Mouse (Mus musculus): ENCODE data around the gene Dnajc3. TPM values are rescaled to one million over a fixed set of nuclear protein-coding genes. Genes with fewer than 3 reads are reported as not detected.
A peak's percentile ranks its signal among the peaks of the same experiment; 100 is the strongest.

The Dnajc3 gene
- polyA plus RNA-seq, 1 experiment, result 3.5 TPM

DNA sequence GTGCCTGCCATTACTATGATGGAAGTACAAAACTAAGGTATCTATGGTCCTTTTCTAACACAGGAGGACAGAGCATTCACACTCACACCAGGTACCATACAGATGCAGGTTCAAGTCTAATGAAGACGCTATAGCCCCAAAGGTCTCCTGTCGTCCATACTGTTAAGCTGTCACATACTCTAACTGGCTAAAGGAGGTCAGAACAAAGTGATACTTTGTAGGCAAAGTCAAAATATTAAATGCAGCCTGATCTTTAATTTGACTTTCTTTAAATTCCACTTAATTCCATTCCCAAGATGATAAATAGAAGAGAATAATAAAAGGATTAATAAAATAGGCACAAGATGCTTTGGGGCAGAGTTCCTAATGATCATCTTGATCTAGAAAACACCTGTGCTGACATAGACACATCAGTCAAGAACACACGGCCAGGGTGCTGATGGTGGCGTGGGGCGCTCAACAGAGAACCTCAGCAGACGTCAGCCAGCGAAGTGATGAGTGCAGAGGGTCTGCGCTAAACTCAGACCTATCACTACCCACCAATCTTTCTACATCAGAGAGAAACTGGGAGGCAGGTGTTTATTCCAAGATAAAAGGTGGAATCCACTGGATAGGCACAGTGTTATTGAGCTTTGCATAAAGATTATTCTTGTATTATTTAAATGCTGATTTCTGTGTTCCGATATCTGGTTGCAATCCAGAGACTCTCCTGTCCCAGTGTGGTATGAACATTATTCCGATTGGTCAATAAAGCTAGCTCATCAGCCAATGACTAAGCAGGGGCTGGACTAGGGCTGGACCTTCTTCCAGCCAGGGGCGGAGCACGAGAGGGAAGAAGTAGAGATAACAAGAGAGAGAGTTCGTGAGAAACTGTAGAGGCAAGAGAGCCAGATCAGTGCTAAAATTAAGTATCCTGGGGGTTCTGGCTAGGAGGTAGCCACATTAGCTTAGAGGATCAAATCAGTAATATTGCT, 50.0 kb downstream of the Dnajc3 start:
- no peaks in the 10 kb centered on the region for H3K27me3 ChIP-seq (replicated peaks)
- H3K9me3 ChIP-seq, result no peaks in the 10 kb centered on the region
- peaks cover 29% of the 10 kb centered on the region for H3K36me3 ChIP-seq (replicated peaks; ENCODE audit: low read length)
- H3K4me3 ChIP-seq (replicated peaks), result no peak overlapping the region
- TF ChIP-seq FLI1 (IDR thresholded peaks at IDR 0.05; ENCODE audit: low read length) (no peak), GATA1 (IDR thresholded peaks at IDR 0.05; ENCODE audit: borderline replicate concordance, low read length) (no peak)
- peaks cover 15% of the 10 kb centered on the region; the same call in 1 of the 2 replicates for H3K4me1 ChIP-seq

DNA sequence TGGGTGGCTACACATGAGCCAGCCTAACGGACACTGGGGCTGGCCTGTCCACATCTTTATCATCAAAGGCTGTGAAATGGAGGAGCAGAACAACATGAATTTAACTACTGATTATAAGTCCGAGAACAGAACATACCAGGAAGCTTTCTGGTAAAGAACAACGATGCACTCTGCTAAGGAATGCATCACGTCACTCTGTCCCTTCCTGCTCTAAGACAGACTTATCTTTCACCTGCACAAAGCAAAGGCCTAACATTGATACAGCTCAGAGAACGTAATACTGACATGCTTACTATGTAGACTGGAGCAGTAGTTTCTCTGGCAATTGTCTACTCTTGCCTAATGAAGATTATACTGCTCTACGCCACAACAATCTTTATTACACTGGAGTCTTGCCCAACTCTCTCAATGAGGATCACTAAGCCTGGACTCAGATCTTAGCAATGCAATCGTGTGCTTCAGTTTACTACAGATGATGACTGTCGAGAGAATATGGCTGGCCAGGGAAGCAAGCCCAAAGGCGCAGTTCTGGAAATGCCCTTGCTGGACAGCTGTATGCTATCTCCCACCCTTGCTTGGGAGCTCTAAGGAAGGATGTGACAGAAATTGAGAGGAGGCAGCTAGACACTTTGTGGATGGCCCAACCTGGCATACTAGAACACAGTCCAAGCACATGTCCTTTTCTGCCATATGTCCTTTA, 57.6 kb downstream of the Dnajc3 start:
- TF ChIP-seq FLI1 (IDR thresholded peaks at IDR 0.05; ENCODE audit: low read length), result no peak
- no peak for TF ChIP-seq GATA1 (IDR thresholded peaks at IDR 0.05; ENCODE audit: borderline replicate concordance, low read length)

DNA sequence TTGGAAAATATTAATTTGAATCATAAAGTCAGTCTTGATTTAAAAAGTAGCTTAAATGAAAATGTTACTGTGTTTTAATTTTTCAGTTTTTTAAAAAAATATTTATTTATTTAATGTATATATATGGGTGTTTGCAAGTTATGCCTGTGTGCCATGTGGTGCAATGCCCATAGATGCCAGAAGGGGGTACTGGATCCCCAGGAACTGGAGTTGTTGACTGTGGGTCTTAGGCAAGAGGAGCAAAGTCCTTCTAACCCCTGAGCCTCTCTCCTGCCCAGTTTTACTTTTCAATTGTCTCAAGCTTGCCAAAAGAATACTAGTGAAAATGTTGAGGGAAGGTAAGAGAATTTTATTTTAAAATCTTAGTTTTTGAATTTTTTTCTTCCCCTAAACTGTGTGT, 65.5 kb downstream of the Dnajc3 start:
- H3K27me3 ChIP-seq (replicated peaks), result no peaks in the 10 kb centered on the region
- H3K4me3 ChIP-seq (replicated peaks), result no peak overlapping the region
- no peak for TF ChIP-seq FLI1 (IDR thresholded peaks at IDR 0.05; ENCODE audit: low read length)
- TF ChIP-seq GATA1 (IDR thresholded peaks at IDR 0.05; ENCODE audit: borderline replicate concordance, low read length), result no peak
- no peaks in the 10 kb centered on the region for H3K36me3 ChIP-seq (replicated peaks; ENCODE audit: low read length)
- peaks cover 13% of the 10 kb centered on the region; the same call in 1 of the 2 replicates for H3K4me1 ChIP-seq
- H3K9me3 ChIP-seq, result peaks cover 4% of the 10 kb centered on the region; the same call in 1 of the 2 replicates

More for the DNA sequence above, 57.6 kb downstream of the Dnajc3 start:
- H3K36me3 ChIP-seq (replicated peaks; ENCODE audit: low read length), result peaks cover 4% of the 10 kb centered on the region
- H3K27me3 ChIP-seq (replicated peaks), result no peaks in the 10 kb centered on the region
- no peak overlapping the region for H3K4me3 ChIP-seq (replicated peaks)
- H3K9me3 ChIP-seq, result no peaks in the 10 kb centered on the region
- 0 out of 2 replicates have a peak, but pooled peaks cover 3% of the 10 kb centered on the region for H3K4me1 ChIP-seq

DNA sequence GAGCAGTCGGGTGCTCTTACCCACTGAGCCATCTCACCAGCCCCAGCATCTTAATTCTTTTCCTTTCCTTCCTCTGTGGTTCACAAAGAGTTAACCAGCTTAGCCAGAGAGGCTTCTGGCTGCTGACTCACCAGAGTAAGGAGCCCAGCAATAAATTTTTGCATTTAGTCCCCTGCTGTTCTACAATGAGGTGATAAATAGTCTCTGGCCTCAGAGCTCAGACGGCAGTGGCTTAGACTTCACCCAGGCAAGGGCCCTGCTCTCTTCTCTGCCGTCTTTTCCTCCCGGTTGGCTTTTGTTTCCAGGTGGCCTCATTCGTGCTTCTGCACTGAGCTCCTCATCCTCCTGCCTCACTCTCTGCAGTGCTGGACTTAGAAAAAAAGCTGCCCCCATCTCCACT, 68.1 kb downstream of the Dnajc3 start:
- Histone ChIP-seq H3K4me3 (replicated peaks) (peak overlapping the region; percentile 91), H3K4me1 (peaks cover 13% of the 10 kb centered on the region; the same call in 1 of the 2 replicates), H3K36me3 (replicated peaks; ENCODE audit: low read length) (no peaks in the 10 kb centered on the region), H3K9me3 (peaks cover under 1% of the 10 kb centered on the region; the same call in 1 of the 2 replicates), H3K27me3 (replicated peaks) (no peaks in the 10 kb centered on the region)
- no peak for TF ChIP-seq FLI1 (IDR thresholded peaks at IDR 0.05; ENCODE audit: low read length)
- no peak for TF ChIP-seq GATA1 (IDR thresholded peaks at IDR 0.05; ENCODE audit: borderline replicate concordance, low read length)

DNA sequence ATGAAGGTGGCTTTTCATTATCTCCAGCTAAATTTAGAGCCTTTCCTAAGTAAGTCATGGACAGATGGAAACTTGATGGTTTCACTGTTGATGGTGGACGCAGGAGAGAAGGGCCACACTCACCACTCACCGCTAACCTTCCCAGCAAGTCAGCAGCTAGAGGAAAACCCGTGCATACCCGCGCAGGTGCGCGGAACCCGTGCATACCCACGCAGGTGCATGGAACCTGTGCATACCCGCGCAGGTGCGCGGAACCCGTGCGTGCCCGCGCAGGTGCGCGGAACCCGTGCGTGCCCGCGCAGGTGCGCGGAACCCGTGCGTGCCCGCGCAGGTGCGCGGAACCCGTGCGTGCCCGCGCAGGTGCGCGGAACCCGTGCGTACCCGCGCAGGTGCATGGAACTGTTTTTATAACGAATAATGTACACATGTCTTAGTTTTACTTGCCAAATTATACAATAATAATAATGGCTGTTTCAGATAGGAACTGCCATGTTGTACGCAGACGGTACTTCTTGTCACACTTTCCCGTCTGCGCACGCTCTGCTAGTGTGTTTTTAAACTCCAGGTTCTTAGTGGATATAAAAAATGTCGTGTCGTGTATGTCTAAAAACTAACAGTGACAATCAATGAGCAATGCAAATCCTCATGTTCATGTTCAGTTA, 68.8 kb downstream of the Dnajc3 start:
- H3K4me3 ChIP-seq (replicated peaks), result peak overlapping the region; percentile 93
- TF ChIP-seq FLI1 (IDR thresholded peaks at IDR 0.05; ENCODE audit: low read length) (no peak), GATA1 (IDR thresholded peaks at IDR 0.05; ENCODE audit: borderline replicate concordance, low read length) (no peak)
- no peaks in the 10 kb centered on the region for H3K9me3 ChIP-seq
- H3K4me1 ChIP-seq, result peaks cover 13% of the 10 kb centered on the region; the same call in 1 of the 2 replicates
- no peaks in the 10 kb centered on the region for H3K27me3 ChIP-seq (replicated peaks)
- no peaks in the 10 kb centered on the region for H3K36me3 ChIP-seq (replicated peaks; ENCODE audit: low read length)

DNA sequence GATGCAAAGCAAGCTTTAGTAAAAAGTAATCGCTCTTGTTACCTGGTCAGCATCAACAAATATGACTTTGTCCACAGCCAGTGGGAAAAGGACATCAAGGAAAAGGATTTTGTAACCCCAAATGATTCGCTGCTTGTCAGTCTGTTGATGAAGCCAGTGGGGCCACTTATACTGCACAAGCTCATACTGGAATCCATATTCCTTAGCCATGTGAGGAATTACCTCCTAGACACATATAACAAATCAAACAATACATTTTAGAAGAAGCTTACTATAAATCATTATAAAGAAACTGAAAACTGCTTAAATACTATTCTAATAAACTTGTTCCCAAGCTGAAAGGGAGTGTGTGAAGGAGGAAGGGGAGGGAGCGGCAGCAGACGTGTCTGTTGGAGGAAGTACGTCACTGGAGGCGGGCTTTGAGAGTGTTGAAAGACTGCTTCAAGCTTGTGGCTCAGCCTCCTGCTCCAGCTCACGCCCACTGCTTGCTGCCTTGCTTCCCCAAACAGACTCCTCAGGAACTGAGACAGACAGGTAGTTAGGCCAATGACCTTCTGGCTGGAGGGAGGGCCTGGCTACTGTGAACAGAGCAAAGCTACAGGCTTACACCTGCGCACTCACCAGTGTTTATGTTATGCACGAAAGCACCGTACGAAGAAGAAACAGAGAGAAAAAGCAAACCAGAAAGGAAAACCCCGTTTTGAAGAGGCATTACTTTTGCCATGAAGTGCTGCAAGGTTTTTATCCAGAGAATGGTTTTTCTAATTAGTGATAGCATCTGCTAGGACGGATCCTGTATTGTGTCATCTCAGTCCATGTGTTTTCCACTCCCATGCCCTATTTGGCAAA, 69.6 kb downstream of the Dnajc3 start:
- H3K4me3 ChIP-seq (replicated peaks), result peak overlapping the region; percentile 93
- H3K36me3 ChIP-seq (replicated peaks; ENCODE audit: low read length), result no peaks in the 10 kb centered on the region
- peaks cover 13% of the 10 kb centered on the region; the same call in 1 of the 2 replicates for H3K4me1 ChIP-seq
- TF ChIP-seq FLI1 (IDR thresholded peaks at IDR 0.05; ENCODE audit: low read length), result no peak
- TF ChIP-seq GATA1 (IDR thresholded peaks at IDR 0.05; ENCODE audit: borderline replicate concordance, low read length), result no peak
- H3K9me3 ChIP-seq, result no peaks in the 10 kb centered on the region
- H3K27me3 ChIP-seq (replicated peaks), result no peaks in the 10 kb centered on the region

DNA sequence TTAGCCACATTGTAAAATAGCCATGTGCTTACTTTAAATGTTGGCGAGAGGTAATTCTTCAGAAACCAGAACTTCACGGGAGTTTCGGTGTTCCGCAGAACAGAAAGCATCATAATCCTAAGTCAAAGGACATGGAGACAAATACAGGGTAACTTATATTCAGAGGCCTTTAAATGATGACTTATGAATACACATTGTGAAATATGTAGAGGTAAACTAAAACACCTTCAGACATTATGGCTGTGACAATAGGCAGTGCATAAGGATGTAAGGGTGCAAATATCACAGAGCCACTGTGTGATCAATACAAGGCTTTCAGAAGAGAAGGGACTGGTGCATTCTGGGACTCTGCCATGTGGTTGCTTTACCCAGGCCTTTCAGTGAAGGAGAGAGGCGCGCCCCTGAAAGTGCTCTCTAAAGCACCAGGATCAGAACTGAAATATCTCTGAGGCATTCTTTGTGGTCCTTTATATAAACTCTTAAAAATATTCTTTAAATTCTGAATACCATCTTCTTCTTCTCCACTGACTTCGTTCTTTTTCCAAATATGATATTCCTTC, 70.3 kb downstream of the Dnajc3 start:
- no peaks in the 10 kb centered on the region for H3K9me3 ChIP-seq
- peaks cover 18% of the 10 kb centered on the region for H3K4me1 ChIP-seq
- peak overlapping the region; percentile 93 for H3K4me3 ChIP-seq (replicated peaks)
- peaks cover 5% of the 10 kb centered on the region for H3K27me3 ChIP-seq (replicated peaks)
- H3K36me3 ChIP-seq (replicated peaks; ENCODE audit: low read length), result no peaks in the 10 kb centered on the region
- TF ChIP-seq FLI1 (IDR thresholded peaks at IDR 0.05; ENCODE audit: low read length), result no peak
- no peak for TF ChIP-seq GATA1 (IDR thresholded peaks at IDR 0.05; ENCODE audit: borderline replicate concordance, low read length)

DNA sequence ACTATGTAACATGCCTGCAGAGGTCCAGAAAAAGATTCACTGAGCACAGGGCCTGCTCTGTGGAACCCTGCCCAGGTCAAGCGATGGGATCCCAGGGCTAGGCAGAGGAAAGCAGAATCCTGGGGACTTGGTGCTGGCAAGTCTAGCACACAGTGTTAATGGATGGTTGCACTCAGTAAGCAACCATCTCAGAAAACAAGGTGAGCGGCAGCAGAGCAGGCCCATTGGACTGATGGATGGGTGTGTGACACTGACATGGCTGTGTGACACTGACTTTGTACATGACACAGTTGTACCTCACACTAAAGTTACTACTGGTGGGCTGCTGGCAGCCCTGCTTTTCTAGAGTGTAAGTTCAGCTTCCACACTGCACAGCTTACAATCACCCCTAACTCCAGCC, 71.8 kb downstream of the Dnajc3 start:
- H3K27me3 ChIP-seq (replicated peaks), result peaks cover 6% of the 10 kb centered on the region
- TF ChIP-seq FLI1 (IDR thresholded peaks at IDR 0.05; ENCODE audit: low read length), result no peak
- TF ChIP-seq GATA1 (IDR thresholded peaks at IDR 0.05; ENCODE audit: borderline replicate concordance, low read length), result no peak
- no peaks in the 10 kb centered on the region for H3K36me3 ChIP-seq (replicated peaks; ENCODE audit: low read length)
- no peak overlapping the region for H3K4me3 ChIP-seq (replicated peaks)
- no peaks in the 10 kb centered on the region for H3K9me3 ChIP-seq
- H3K4me1 ChIP-seq, result peaks cover 18% of the 10 kb centered on the region

Data from megakaryocyte, embryonic 14.5 days (primary cell).